Mouse (Mus musculus): ENCODE measurements around the gene Erich3.

Gene Erich3

GRCm38 (mm10) chr3:154778836-154779595 lies 115.4 kb downstream of the Erich3 start:
- no peak for DNase-seq (ENCODE audit: low spot score)

- no peak for DNase-seq (ENCODE audit: low spot score)
These were observed 122.7 kb downstream of the Erich3 start for GRCm38 (mm10) chr3:154786354-154786753.

GRCm38 (mm10) chr3:154787611-154788010 lies 124.0 kb downstream of the Erich3 start:
- DNase-seq (ENCODE audit: low spot score): no peak

GRCm38 (mm10) chr3:154793571-154793970 lies 129.9 kb downstream of the Erich3 start:
- DNase-seq (ENCODE audit: low spot score): no peak

DNA sequence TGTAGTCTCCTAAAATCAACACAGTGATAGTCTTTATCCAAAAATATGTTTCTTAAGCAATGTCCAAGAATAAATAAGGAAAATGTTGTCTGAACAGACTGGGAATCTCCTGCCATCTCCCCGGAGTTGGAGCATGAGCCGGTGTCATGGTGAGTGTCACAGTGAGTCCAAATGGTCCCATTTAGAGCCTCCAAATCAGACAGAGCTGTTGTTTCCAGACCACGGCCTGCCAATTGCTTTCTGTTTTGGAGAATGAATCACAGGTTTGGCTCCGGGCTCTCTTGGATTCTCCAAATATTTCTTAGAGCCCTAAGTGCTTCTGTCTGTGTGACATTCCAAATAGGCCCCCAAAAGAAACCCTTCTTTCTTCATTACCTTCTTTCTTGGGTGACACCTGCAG lies 135.1 kb downstream of the Erich3 start:
- DNase-seq (ENCODE audit: low spot score): no peak

DNA sequence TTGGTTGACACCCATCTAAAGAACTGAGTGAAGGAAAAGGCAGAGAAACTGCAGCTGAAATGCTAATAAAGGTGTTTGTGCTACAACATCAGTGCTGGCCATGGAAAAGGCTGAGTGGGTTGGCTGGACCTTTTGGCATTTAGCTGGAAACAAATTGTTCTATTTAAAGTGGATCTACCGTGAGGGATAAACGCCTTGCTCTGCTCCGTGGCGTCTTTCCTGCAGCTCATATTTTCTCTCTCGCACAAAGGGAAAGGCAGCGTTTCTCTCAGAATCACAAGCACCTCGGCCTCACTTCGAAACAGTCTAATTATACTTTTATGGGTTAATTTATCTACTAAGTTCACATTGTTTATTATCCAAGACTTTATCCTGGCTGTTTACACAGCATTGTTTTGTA lies 136.8 kb downstream of the Erich3 start:
- DNase-seq (ENCODE audit: low spot score): no peak

DNA sequence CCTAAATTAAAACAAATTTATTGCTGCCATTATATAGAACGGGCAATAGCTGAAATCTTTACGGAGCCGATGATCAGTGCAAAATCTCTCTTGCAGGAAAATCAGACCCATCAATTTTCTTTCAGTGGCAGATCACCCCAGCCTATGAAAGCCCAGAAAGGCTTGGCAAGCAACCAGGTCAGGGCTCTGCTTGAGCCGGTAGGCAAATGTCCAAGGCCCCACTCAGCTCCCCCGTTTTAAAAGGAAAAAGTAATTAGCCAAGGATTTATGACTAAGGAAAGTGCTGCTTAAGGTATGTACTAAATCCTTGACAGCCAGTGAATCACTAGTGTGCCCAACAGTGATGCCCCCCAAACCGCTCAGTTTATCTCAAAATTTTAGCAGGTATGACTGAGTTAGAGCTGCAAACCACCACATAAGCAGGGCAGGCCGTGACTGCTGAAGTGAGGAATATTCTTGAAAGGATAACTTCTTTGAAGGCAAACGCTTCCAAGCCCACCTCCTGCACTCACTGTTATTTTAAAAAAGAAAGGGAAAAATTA lies 137.3 kb downstream of the Erich3 start:
- DNase-seq (ENCODE audit: low spot score): no peak

DNA sequence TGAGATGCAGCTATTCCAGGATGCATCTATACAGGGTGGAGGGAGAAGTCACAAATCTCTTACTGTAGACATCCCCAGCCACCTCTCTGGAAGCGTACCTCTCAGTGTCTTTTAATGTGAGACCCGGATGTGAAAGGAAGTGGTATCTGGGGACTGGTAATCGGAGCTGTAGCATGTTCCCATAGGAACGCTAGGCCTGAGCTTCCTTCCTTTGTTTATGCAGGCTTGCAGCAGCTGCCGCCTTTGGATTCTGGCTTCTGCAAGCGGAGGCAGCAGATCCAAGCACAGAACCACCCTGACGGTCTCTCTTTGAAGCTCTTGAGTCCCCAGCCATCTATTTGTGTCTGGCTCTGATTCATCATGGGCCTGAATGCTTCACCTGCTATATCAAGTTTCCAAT lies 143.0 kb downstream of the Erich3 start:
- no peak for DNase-seq (ENCODE audit: low spot score)

DNA sequence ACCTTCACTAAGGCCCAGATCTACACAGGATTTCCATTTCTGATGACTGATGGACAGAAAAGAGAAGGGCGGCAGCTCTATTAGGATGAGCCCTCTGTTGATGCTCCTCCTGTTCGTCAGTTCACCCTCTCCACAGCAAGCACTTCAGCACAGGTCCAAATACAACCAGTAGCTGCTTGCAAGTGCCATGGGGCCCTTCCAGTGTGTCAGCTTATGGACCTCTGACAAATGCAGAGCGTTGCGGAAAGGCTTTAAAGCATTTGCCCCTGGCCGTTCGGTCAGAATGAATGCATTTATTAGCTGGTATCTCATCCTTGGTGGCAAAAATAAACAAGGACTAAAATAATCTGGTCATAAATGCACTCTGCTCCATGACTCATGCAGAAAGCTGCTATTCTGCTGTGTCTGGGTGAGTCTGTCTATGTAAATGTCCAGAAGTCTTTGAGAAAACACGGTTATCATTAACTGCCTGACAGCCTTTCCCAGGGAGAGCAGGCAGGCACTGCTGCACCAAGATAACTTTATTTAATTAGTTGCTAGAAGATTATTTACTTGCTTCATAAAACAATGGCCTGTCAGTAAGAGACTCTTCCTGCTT lies 146.7 kb downstream of the Erich3 start:
- no peak for DNase-seq (ENCODE audit: low spot score)

- no peak for DNase-seq (ENCODE audit: low spot score)
These were observed 147.6 kb downstream of the Erich3 start for GRCm38 (mm10) chr3:154811281-154811680.

- no peak for DNase-seq (ENCODE audit: low spot score)
These were observed 148.2 kb downstream of the Erich3 start for GRCm38 (mm10) chr3:154811833-154812232.

DNA sequence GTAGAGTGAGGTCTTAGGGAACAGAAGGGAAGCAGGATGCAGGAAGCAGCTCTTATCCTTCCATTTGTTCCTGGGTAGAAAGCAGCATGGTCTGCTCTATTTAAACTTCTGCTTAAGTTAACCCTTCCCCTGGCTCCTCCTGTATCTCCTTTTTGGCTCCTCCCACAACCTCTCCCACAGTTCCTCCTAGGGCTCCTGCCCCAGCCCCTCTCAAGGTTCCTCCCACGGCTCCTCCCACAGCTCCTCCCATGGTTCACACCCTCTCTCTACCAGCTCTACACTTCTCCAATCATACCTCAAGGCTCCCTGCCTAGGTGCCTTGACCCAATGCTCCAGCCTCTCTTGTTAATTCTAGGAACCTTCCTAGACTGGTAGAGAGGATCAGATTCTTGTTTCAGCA lies 149.2 kb downstream of the Erich3 start:
- no peak for DNase-seq (ENCODE audit: low spot score)

GRCm38 (mm10) chr3:154815606-154816005 lies 151.9 kb downstream of the Erich3 start:
- no peak for DNase-seq (ENCODE audit: low spot score)

DNA sequence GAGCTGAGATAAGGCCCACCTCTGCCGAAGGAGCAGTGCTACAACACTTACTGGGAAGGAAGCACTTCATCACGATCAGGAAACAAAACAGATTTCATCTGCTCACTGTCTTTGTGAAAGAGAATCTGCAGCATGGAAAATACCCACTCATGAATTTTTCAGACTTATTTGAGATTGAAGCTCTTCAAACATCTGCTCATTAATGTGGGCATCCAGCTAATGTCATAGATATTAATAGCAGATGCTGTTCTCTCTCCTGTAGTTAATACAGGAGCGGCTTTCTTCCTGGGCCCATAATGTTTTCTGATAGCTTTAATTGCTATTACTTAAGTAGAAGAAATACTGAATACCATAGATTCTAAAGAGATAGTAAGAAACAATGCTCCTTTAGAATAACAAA lies 152.6 kb downstream of the Erich3 start:
- DNase-seq (ENCODE audit: low spot score): no peak

DNA sequence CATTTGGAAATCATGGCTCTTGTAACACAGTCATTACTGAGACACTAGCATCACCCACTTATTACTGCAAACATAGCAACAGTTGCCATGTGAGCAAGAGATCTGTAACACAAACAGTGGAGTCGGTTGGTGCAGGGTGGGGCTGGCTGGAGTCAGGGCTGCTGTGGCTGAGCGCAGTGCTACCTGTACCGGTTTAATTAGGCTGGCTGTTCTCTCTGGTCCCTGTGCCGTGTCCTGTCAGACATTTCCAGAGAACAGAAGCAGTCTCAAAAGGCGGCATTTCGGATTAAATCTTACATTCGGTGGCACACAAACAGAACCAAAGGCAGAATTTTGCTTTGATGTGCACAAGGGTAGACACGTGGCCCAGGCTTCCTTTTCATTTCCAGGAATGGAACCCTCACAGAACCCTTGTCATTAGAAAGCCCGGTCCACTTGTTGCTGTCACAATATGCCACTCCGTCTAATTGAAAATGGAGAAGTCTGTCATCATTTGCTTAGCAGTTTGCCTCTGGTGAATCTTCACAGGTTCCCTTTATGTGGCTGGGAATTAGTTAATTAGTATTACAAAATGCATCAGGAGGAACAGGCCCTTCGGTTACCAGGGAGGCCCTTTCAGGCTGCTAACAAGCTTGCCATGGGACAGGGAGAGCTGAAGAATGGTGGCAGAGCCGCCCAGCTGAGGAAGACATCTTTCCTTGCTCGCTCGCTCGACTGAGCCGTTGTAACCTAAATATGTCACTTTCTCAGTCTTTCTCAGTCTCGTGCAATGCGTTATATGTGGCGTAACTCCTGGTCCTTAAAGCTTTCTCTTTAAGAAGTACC lies 153.4 kb downstream of the Erich3 start:
- no peak for DNase-seq (ENCODE audit: low spot score)

Measured in T-cell, adult 2 months (primary cell).